Mouse (Mus musculus): ENCODE results near the gene Il25. TPM values are rescaled to one million over a fixed set of nuclear protein-coding genes. Genes with fewer than 3 reads are reported as not detected.
A peak's percentile ranks its signal among the peaks of the same experiment; 100 is the strongest.

Il25 gene
- polyA plus RNA-seq, 1 experiment from 2014 or later = 0.28 TPM

DNA sequence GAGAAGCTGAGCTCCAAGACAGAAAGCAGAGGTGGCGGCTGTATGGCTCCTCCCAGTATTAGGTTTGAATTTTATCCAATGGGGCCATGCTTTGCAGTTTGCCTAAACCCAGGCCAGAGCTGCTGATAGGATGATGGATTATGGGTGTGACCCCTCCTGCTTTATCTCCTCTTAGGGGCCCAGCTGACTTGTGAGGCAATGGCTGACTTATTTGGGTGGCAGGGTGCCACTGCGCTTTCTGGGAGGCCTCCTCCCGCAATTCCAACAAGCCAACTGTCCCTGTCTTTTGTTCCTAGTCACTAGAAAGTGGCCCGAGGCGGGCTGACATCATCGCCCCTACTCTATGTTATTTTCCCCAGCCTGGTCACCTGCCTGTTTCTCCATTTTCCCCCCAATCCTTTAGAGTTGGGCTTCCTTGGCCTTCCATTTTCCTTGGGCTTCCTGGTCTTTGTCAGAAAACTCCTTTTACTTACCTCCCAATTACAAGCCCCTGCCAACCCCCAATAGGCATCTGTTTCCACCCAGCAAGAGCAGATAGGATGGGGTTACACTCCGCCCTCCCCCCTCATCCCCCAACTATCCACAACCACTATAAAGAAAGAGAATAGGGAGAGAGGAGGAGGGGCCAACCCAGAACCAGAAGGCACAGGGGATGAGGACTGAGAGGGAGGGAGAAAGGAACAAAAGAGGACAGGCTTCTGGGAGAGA, 7.7 kb upstream of the Il25 start:
- 14% methylated on average over 7 of the region's 7 CpGs for WGBS
- DNase-seq (ENCODE audit: low spot score) = peak; percentile 73
- Histone ChIP-seq H3K27ac (ENCODE audit: low read depth) (peak overlapping the region; percentile 99), H3K27me3 (replicated peaks; ENCODE audit: control insufficient read depth, insufficient read depth, low read length) (no peaks in the 10 kb centered on the region), H3K36me3 (ENCODE audit: control insufficient read depth, insufficient read depth, low read length) (peaks cover 14% of the 10 kb centered on the region), H3K9me3 (ENCODE audit: control insufficient read depth, low read length) (peaks cover 9% of the 10 kb centered on the region), H3K4me1 (replicated peaks; ENCODE audit: control insufficient read depth, insufficient read depth, low read length) (peaks cover 26% of the 10 kb centered on the region), H3K4me3 (ENCODE audit: low read depth, low read length) (peak overlapping the region; percentile 68), H3K4me2 (ENCODE audit: low read length) (peak overlapping the region; percentile 91), H3K9ac (ENCODE audit: low read length) (peak overlapping the region; percentile 82)
- peak; percentile 32 for ATAC-seq (replicated peaks; ENCODE audit: low FRiP score, low TSS enrichment, low read depth)

DNA sequence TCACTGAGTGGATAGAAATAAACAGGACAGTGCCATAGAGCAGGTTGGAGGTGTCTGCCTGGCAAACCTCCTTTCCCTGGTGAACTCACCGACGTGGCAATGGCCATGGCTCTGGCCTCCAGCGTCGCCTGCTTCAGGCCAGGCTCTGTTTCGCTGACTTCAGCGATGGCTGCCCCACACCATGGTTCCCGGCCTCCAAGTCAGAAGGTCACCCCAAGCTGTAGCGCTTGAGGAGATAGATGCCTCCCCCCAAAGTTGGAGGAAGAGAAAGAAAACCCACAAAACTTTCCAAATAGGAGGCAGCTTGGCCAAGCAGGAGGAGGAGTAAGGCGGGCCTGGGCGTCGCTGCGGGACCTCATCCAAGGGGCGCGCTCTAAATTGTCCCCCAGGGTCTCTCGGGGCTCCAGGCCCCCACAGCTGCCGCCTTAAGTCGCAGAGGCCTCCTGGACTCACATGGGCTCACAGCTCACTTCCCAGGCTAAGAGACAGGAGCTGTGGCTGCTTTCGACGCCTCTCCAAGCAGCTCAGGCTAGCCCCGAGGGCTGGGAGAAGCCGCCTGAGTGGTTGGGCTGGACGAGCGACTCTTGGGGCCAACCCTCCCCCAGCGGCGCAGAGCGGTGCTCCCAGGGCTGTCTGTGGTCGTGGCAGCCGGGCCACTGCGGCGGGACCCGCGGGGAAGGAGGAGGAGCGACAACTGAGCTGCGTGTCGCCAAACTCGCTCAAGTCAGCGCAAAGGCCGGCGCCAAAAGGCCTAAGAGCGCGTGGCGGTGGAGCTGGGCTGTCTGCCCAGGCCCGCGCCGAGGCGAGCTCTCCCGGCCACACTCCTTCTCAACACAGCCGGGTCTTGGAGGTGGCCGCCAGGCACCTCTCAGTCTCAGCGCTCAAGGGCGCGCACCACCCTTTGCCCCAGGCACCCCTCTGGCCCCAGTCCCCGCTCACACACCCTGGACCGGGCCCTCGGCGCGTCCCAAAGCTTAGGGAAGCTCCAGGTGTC, 6.8 kb upstream of the Il25 start, which contains the start of gene Efs:
TSS of gene Efs (minus strand) at position 778 of the 994 bp plus-strand sequence.
- ATAC-seq (replicated peaks; ENCODE audit: low FRiP score, low TSS enrichment, low read depth) (peak; percentile 57), DNase-seq (ENCODE audit: low spot score) (peak; percentile 85)
- peaks cover 7% of the 10 kb centered on the region for H3K36me3 ChIP-seq (ENCODE audit: control insufficient read depth, insufficient read depth, low read length)
- H3K4me2 ChIP-seq (ENCODE audit: low read length) = peak within 1 kb of the TSS; percentile 91
- no peaks in the 10 kb centered on the region for H3K27me3 ChIP-seq (replicated peaks; ENCODE audit: control insufficient read depth, insufficient read depth, low read length)
- 2% methylated on average over 57 of the region's 57 CpGs for WGBS
- peaks cover 9% of the 10 kb centered on the region for H3K9me3 ChIP-seq (ENCODE audit: control insufficient read depth, low read length)
- H3K9ac ChIP-seq (ENCODE audit: low read length) = peak within 1 kb of the TSS; percentile 82
- H3K4me3 ChIP-seq (ENCODE audit: low read depth, low read length) = peak within 1 kb of the TSS; percentile 68
- H3K27ac ChIP-seq (ENCODE audit: low read depth) = peak within 1 kb of the TSS; percentile 99
- H3K4me1 ChIP-seq (replicated peaks; ENCODE audit: control insufficient read depth, insufficient read depth, low read length) = peaks cover 30% of the 10 kb centered on the region

DNA sequence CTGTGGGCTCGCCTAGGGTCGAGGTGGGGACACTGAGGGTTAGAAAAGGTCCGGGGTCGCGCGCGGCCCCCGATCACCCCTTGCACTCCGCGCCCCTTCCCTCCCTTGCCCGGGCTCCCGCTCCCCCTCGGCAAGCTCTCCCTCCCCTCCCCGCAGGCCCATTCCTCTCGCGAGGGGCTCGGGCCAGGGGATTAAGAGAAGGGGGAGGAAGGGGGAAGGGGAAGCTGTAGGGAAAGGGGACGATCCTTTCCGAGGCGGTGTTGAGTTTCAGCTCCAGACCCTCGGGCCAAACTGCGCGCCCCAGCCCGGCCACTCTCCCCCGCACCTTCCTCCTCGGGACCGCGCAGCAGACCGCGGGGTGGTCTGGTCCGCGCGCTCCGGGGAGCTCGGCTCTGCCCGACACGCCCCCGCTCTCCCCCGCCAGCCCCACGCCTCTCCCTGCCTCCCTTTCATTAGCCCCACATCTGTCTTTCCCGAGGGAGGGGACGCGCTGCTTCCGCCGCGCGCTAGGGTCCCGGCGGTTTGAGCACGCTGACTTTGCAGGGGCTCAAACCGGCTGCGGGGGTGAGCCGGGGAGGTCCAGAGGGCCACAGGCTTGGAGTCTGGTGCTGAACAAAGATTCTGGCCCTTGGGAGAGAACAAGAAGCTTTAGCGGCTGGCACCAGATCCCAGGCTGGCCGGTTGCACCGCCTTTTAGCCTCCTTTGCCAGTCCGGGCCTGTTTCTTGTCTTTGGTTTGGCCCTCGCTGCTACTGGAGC, 5.9 kb upstream of the Il25 start:
- Histone ChIP-seq H3K4me3 (ENCODE audit: low read depth, low read length) (peak overlapping the region; percentile 68), H3K4me1 (replicated peaks; ENCODE audit: control insufficient read depth, insufficient read depth, low read length) (peaks cover 30% of the 10 kb centered on the region), H3K9ac (ENCODE audit: low read length) (peak overlapping the region; percentile 82), H3K9me3 (ENCODE audit: control insufficient read depth, low read length) (peaks cover 5% of the 10 kb centered on the region), H3K27ac (ENCODE audit: low read depth) (peak overlapping the region; percentile 99), H3K36me3 (ENCODE audit: control insufficient read depth, insufficient read depth, low read length) (no peaks in the 10 kb centered on the region; the same call in 1 of the 2 replicates), H3K4me2 (ENCODE audit: low read length) (peak overlapping the region; percentile 91), H3K27me3 (replicated peaks; ENCODE audit: control insufficient read depth, insufficient read depth, low read length) (no peaks in the 10 kb centered on the region)
- ATAC-seq (replicated peaks; ENCODE audit: low FRiP score, low TSS enrichment, low read depth) (peak; percentile 79), DNase-seq (ENCODE audit: low spot score) (peak; percentile 86)
- WGBS = 1% methylated on average over 52 of the region's 58 CpGs

DNA sequence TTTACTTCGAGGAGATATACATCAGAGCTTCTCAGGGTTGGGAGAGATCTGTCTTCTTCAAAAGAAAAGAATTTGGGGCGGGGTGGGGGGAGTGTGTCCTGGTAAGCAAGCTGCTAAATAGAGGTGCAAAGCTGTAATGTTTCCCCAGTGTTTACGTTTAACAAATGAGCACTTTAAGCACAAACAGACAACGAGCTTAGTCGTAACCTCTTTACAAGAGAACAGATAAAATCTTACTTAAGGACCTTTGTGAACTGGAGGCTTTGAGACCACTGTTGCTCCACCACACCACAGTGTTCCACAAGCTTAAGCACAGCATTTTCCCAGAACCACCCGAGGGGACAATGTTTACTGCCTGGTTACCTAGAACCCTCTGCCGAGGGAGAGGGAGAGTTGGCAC, 5.2 kb upstream of the Il25 start:
- ATAC-seq (replicated peaks; ENCODE audit: low FRiP score, low TSS enrichment, low read depth) (no peak), DNase-seq (ENCODE audit: low spot score) (no peak)
- Histone ChIP-seq H3K9me3 (ENCODE audit: control insufficient read depth, low read length) (no peaks in the 10 kb centered on the region), H3K4me1 (replicated peaks; ENCODE audit: control insufficient read depth, insufficient read depth, low read length) (peaks cover 30% of the 10 kb centered on the region), H3K9ac (ENCODE audit: low read length) (peak overlapping the region; percentile 82), H3K36me3 (ENCODE audit: control insufficient read depth, insufficient read depth, low read length) (no peaks in the 10 kb centered on the region), H3K27me3 (replicated peaks; ENCODE audit: control insufficient read depth, insufficient read depth, low read length) (no peaks in the 10 kb centered on the region), H3K4me3 (ENCODE audit: low read depth, low read length) (peak overlapping the region; percentile 68), H3K4me2 (ENCODE audit: low read length) (peak overlapping the region; percentile 91), H3K27ac (ENCODE audit: low read depth) (peak overlapping the region; percentile 99)
- WGBS = 17% methylated on average over 7 of the region's 7 CpGs

DNA sequence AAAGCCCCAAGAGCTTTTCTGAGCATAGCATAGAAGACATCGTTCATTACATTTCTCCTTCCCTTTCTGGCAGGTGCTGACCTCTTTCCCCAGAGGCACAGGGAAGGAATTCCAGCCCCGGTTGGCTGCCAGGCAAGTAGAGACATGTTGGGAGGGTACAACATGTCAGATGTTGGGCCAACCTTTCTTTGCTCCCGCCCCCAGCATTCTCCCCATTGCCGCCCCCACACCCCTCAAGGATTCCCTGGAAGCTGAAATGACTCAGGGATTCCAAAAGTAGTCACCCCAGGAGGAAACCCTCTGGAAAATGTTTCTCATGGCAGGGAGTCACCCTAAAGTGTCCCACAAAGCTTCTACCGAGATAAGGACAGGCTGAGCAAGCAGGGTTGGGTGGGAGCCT, 2.7 kb upstream of the Il25 start:
- Histone ChIP-seq H3K4me3 (ENCODE audit: low read depth, low read length) (no peak overlapping the region), H3K27ac (ENCODE audit: low read depth) (no peak overlapping the region), H3K4me2 (ENCODE audit: low read length) (no peak overlapping the region), H3K9me3 (ENCODE audit: control insufficient read depth, low read length) (no peaks in the 10 kb centered on the region), H3K9ac (ENCODE audit: low read length) (no peak overlapping the region), H3K36me3 (ENCODE audit: control insufficient read depth, insufficient read depth, low read length) (no peaks in the 10 kb centered on the region), H3K27me3 (replicated peaks; ENCODE audit: control insufficient read depth, insufficient read depth, low read length) (no peaks in the 10 kb centered on the region), H3K4me1 (replicated peaks; ENCODE audit: control insufficient read depth, insufficient read depth, low read length) (peaks cover 23% of the 10 kb centered on the region)
- ATAC-seq (replicated peaks; ENCODE audit: low FRiP score, low TSS enrichment, low read depth) (no peak), DNase-seq (ENCODE audit: low spot score) (no peak)
- 70% methylated on average over 5 of the region's 5 CpGs for WGBS

DNA sequence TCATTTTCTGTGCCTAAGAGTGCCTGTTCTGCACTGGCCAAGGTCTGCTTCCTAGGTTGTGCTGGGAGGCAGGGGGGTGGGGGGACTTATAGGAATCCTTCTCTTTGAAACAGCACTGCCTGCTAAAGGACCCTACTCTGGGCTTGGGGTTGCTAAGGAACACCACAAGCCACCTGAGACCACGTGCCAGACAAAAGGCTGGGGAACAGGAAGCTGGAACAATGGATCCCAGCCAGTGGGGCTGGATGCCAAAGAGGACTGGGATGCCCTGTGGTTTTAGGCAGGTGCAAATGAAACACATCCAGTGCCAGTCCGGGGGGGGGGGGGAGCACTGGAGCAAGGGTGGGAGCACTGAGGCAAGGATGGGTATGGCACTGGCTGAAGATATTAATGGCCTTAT, 2.1 kb upstream of the Il25 start:
- Histone ChIP-seq H3K4me1 (replicated peaks; ENCODE audit: control insufficient read depth, insufficient read depth, low read length) (peaks cover 21% of the 10 kb centered on the region), H3K36me3 (ENCODE audit: control insufficient read depth, insufficient read depth, low read length) (no peaks in the 10 kb centered on the region), H3K9me3 (ENCODE audit: control insufficient read depth, low read length) (no peaks in the 10 kb centered on the region), H3K4me2 (ENCODE audit: low read length) (no peak overlapping the region), H3K4me3 (ENCODE audit: low read depth, low read length) (no peak overlapping the region), H3K27me3 (replicated peaks; ENCODE audit: control insufficient read depth, insufficient read depth, low read length) (no peaks in the 10 kb centered on the region), H3K27ac (ENCODE audit: low read depth) (no peak overlapping the region), H3K9ac (ENCODE audit: low read length) (no peak overlapping the region)
- WGBS = 43% methylated on average over 2 of the region's 2 CpGs
- ATAC-seq (replicated peaks; ENCODE audit: low FRiP score, low TSS enrichment, low read depth) (no peak), DNase-seq (ENCODE audit: low spot score) (no peak)

DNA sequence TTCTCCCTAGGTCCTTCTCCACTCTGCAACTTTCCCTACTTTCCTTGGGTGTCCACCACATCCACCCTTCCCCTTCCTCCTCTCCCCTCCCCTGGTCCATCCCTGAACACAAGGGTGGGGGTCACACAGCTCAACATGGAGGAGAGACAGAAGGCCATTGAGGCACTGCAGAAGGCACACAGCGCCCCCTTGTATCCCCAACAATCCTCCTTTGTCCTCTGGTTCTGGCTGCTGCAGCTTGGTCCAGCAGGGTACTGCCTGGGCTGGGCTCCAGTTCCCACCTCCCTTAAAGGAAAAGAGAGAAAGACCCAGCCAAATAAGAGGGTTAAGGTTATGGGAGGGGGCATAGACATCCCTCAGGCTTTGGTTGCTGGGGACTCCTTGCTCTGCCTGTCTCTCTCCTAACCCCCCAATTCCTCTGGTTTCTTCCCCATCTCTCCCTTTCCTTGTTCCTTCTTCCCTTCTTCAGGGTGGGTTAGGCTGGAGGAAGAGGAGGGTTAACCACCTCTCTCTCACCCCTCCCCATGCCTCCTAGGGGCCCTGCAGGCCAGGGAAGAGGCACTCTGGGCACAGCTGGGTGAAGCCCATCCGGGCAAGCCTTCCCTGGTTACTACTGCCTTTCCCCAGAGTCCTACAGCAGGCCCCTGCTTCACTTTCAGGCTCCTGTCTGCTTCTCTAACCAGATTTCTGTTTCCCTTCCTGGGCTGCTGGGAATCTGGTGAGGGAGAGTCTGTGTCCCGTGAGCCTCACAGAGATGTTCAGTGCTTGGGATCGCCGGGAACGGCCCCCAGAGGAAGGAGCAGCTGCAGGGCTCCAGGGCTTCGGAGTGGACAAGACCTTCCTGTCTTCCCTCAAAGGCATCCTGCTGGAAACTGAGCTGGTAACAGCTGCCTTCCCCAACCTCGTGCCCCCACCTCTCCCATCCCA, 3.7 kb downstream of the Il25 start, which contains the start of gene Cmtm5:
TSS of gene Cmtm5 (plus strand) at position 358 of the 927 bp plus-strand sequence.
- Histone ChIP-seq H3K27ac (ENCODE audit: low read depth) (peak within 1 kb of the TSS; percentile 75), H3K4me2 (ENCODE audit: low read length) (0 out of 2 replicates have a peak within 1 kb of the TSS, but pooled peaks have one; percentile 4), H3K9ac (ENCODE audit: low read length) (0 out of 2 replicates have a peak within 1 kb of the TSS, but pooled peaks have one; percentile 11), H3K9me3 (ENCODE audit: control insufficient read depth, low read length) (no peaks in the 10 kb centered on the region), H3K4me1 (replicated peaks; ENCODE audit: control insufficient read depth, insufficient read depth, low read length) (peaks cover 11% of the 10 kb centered on the region), H3K4me3 (ENCODE audit: low read depth, low read length) (no peak within 1 kb of the TSS), H3K27me3 (replicated peaks; ENCODE audit: control insufficient read depth, insufficient read depth, low read length) (no peaks in the 10 kb centered on the region), H3K36me3 (ENCODE audit: control insufficient read depth, insufficient read depth, low read length) (no peaks in the 10 kb centered on the region)
- DNase-seq (ENCODE audit: low spot score) = no peak
- ATAC-seq (replicated peaks; ENCODE audit: low FRiP score, low TSS enrichment, low read depth) = peak; percentile 32; the same call in 1 of the 2 replicates
- 37% methylated on average over 8 of the region's 8 CpGs for WGBS

Data from intestine, embryonic 14.5 days (tissue).